Mouse (Mus musculus): ENCODE data around the gene Itga7.

- TF ChIP-seq USF1 (IDR thresholded peaks at IDR 0.05; ENCODE audit: low read depth) (peak; percentile 93), POLR2A (IDR thresholded peaks at IDR 0.05; ENCODE audit: insufficient read length, low read depth) (peak; percentile 81), E2F4 (IDR thresholded peaks at IDR 0.05; ENCODE audit: insufficient read depth) (no peak), CEBPB (IDR thresholded peaks at IDR 0.05; ENCODE audit: insufficient read depth, poor library complexity, severe bottlenecking) (no peak), MAX (IDR thresholded peaks at IDR 0.05; ENCODE audit: low read depth) (peak; percentile 75)
These were observed 24.0 kb upstream of the Itga7 start for GRCm38 (mm10) chr10:128909567-128910028.
